Comparison of ENCODE assay signal across 16 mouse cellular contexts in the genomic region with DNA sequence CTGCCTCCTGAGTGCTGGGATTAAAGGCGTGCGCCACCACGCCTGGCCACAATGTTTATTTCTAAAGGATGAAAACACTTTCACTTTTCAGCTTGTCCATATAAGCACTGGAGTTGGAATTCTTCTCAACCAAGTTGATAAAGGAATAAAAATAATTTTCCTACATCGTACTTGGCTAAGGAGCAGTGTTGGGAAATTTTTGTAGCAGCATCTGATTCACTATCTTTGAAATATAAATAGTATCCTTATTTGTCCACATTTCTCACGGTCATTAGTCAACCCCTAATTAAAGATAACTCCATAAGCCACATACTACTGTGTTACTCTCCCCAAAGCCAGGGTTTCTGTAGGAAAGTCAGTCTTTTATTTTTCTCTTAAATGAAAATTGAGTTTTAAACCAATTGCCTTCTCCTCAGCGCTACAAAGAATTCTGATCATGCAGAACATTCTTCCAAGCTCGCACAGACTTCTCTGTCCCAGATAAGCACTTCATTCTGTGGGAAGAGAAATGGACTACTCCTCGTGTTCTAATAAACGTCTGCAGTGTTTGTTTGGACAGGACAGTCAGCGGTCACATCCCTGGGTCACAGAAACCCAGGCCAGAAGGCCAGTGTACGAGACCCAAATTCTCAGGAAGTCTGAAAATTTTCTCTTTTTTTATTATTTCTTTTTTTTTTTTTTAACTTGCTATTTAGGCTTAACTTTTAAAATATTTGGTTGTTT. TPM values are rescaled to one million over a fixed set of nuclear protein-coding genes. Genes with fewer than 3 reads are reported as not detected.
A peak's percentile ranks its signal among the peaks of the same experiment; 100 is the strongest.
DNase-seq lines count a peak whose midpoint lies in the region; ATAC-seq and TF ChIP-seq lines count a peak whose summit lies in the region.
"Had no signal": no experiment of that assay in that cellular context is flagged by ENCODE, and none has a peak within 500 bp of the region (broad histone marks: within the 10 kb centered on the region; RNA-seq: fewer than 3 reads in every experiment).

No protein-coding gene starts in this region.

- WGBS in heart, embryonic 10.5 days = 58% methylated on average over 11 of the region's 11 CpGs
- WGBS in liver, adult 2 months = 59% methylated on average over 11 of the region's 11 CpGs
- WGBS in heart, embryonic 15.5 days = 37% methylated on average over 11 of the region's 11 CpGs
- 62% methylated on average over 11 of the region's 11 CpGs for WGBS in stomach, embryonic 14.5 days

- intact Hi-C loops in heart, postnatal 25 days (cut with DNase I) = no loop called here

- peaks cover 32% of the 10 kb centered on the region for H3K4me1 ChIP-seq in heart, embryonic 10.5 days
- H3K4me1 ChIP-seq in liver, adult 2 months (ENCODE audit: control insufficient read depth, insufficient read depth, low read length) = peaks cover 2% of the 10 kb centered on the region; the same call in 1 of the 2 replicates
- H3K4me1 ChIP-seq in heart, embryonic 15.5 days (replicated peaks) = peaks cover 43% of the 10 kb centered on the region
- peaks cover 23% of the 10 kb centered on the region for H3K4me1 ChIP-seq in stomach, embryonic 14.5 days (ENCODE audit: control insufficient read depth, insufficient read depth, low read length)

- H3K4me2 ChIP-seq in heart, embryonic 15.5 days = peak overlapping the region; percentile 1
- no peak overlapping the region for H3K4me2 ChIP-seq in stomach, embryonic 14.5 days (replicated peaks; ENCODE audit: low read depth, low read length)
- H3K4me2 ChIP-seq: embryonic facial prominence, embryonic 12.5 days; hindbrain, embryonic 14.5 days; limb, embryonic 12.5 days had no signal

- peaks cover 16% of the 10 kb centered on the region for H3K79me2 ChIP-seq in liver, adult 2 months (ENCODE audit: control insufficient read depth, insufficient read depth, low read length)

- no peak overlapping the region for H3K4me3 ChIP-seq in heart, embryonic 10.5 days
- no peak overlapping the region for H3K4me3 ChIP-seq in liver, adult 2 months (ENCODE audit: insufficient read depth, low read depth, low read length)
- no peak overlapping the region for H3K4me3 ChIP-seq in heart, embryonic 15.5 days
- H3K4me3 ChIP-seq in stomach, embryonic 14.5 days (ENCODE audit: low read depth, low read length) = no peak overlapping the region
- H3K4me3 ChIP-seq: embryonic facial prominence, embryonic 12.5 days; limb, embryonic 12.5 days had no signal

- H3K9me3 ChIP-seq in heart, embryonic 10.5 days = no peaks in the 10 kb centered on the region
- H3K9me3 ChIP-seq in heart, embryonic 15.5 days (replicated peaks) = no peaks in the 10 kb centered on the region
- no peaks in the 10 kb centered on the region for H3K9me3 ChIP-seq in stomach, embryonic 14.5 days (ENCODE audit: control insufficient read depth, low read depth, low read length)
- H3K9me3 ChIP-seq: embryonic facial prominence, embryonic 12.5 days; limb, embryonic 12.5 days had no signal

- no peak for TF ChIP-seq CTCF in liver, adult 2 months (IDR thresholded peaks at IDR 0.05; ENCODE audit: low read depth, low read length)

- DNase-seq in heart, embryonic 10.5 days (ENCODE audit: low spot score) = no peak
- no peak for DNase-seq in heart, postnatal 25 days (ENCODE audit: low spot score)
- peak; percentile 52 for DNase-seq in liver, adult 2 months (ENCODE audit: extremely low read depth, low read depth, low spot score)
- no peak for DNase-seq in liver
- no peak for DNase-seq in embryo, embryonic 10 days (ENCODE audit: low spot score)
- DNase-seq: cerebellum, postnatal 36 days; gastrocnemius, postnatal 36 days; midbrain, embryonic 14.5 days had no signal

- H3K27ac ChIP-seq in heart, embryonic 10.5 days = peak overlapping the region; percentile 56; the same call in 1 of the 2 replicates
- no peak overlapping the region for H3K27ac ChIP-seq in liver, adult 2 months (replicated peaks; ENCODE audit: insufficient read depth, low read depth, low read length)
- H3K27ac ChIP-seq in heart, embryonic 15.5 days = peak overlapping the region; percentile 87
- peak overlapping the region; percentile 35; the same call in 1 of the 2 replicates for H3K27ac ChIP-seq in stomach, embryonic 14.5 days (ENCODE audit: low read length)
- H3K27ac ChIP-seq: embryonic facial prominence, embryonic 12.5 days; hindbrain, embryonic 14.5 days; limb, embryonic 12.5 days; macrophage had no signal

- H3K27me3 ChIP-seq in heart, embryonic 10.5 days (ENCODE audit: insufficient read depth, poor library complexity, severe bottlenecking) = no peaks in the 10 kb centered on the region
- no peaks in the 10 kb centered on the region for H3K27me3 ChIP-seq in liver, adult 2 months (ENCODE audit: control insufficient read depth, insufficient read depth, low read length)
- H3K27me3 ChIP-seq in heart, embryonic 15.5 days = no peaks in the 10 kb centered on the region
- no peaks in the 10 kb centered on the region for H3K27me3 ChIP-seq in stomach, embryonic 14.5 days (ENCODE audit: control insufficient read depth, insufficient read depth, low read length)
- H3K27me3 ChIP-seq: embryonic facial prominence, embryonic 12.5 days; limb, embryonic 12.5 days had no signal

- no peak overlapping the region for H3K9ac ChIP-seq in liver, adult 2 months (ENCODE audit: low read depth, low read length)
- H3K9ac ChIP-seq in heart, embryonic 15.5 days = no peak overlapping the region
- H3K9ac ChIP-seq in stomach, embryonic 14.5 days (replicated peaks; ENCODE audit: low read depth, low read length) = no peak overlapping the region
- H3K9ac ChIP-seq: embryonic facial prominence, embryonic 12.5 days; hindbrain, embryonic 14.5 days; limb, embryonic 12.5 days had no signal

- ATAC-seq in heart, embryonic 15.5 days (replicated peaks; ENCODE audit: insufficient number of reproducible peaks, insufficient read depth, low FRiP score, low read depth) = no peak
- ATAC-seq in stomach, embryonic 14.5 days (ENCODE audit: insufficient number of reproducible peaks, insufficient read depth, low FRiP score, low read depth) = no peak
- no peak for ATAC-seq in megakaryocyte progenitor cell, adult 5-6 weeks (replicated peaks; ENCODE audit: poor library complexity)
- ATAC-seq: intestine, embryonic 16.5 days had no signal

- no peak for TF ChIP-seq POLR2A in liver, adult 2 months (IDR thresholded peaks at IDR 0.05; ENCODE audit: extremely low read depth, insufficient read depth, low read length)

- H3K36me3 ChIP-seq in heart, embryonic 10.5 days = peaks cover 3% of the 10 kb centered on the region
- H3K36me3 ChIP-seq in liver, adult 2 months (ENCODE audit: control insufficient read depth, insufficient read depth, low read length) = no peaks in the 10 kb centered on the region
- no peaks in the 10 kb centered on the region for H3K36me3 ChIP-seq in heart, embryonic 15.5 days
- no peaks in the 10 kb centered on the region for H3K36me3 ChIP-seq in stomach, embryonic 14.5 days (ENCODE audit: control insufficient read depth, insufficient read depth, low read length)
- H3K36me3 ChIP-seq: embryonic facial prominence, embryonic 12.5 days had no signal

RNA-seq across cellular contexts. Expression of gene Pkig, which starts 12.8 kb away (rescaled TPM):
- polyA plus RNA-seq in heart, embryonic 10.5 days (2016; fragmentation: Nextera tagmentation; extraction: Ambion mirVana) = 226 and 259 TPM in 2 replicates
- total RNA-seq in heart, postnatal 25 days (2021) = 100 to 1,000 TPM; 211 to 235 TPM
- total RNA-seq in liver, adult 2 months (2014; rRNA removed) = 13.2 and 17.2 TPM in 2 replicates
- polyA plus RNA-seq in liver, adult 2 months (2012; rRNA removed) = 35.0 and 35.2 TPM in 2 replicates
- polyA plus RNA-seq in heart, embryonic 15.5 days (2015; fragmentation: Nextera tagmentation; extraction: Ambion mirVana) = 289 and 356 TPM in 2 replicates
- 105 and 110 TPM in 2 replicates for polyA plus RNA-seq in stomach, embryonic 14.5 days (2014; fragmentation: Nextera tagmentation; extraction: Ambion mirVana)
- 50.8 and 54.4 TPM in 2 replicates for total RNA-seq in megakaryocyte progenitor cell, adult 5-6 weeks (2015)
- 52.9 and 56.3 TPM in 2 replicates for total RNA-seq in megakaryocyte progenitor cell, adult 5-6 weeks (2017)

RNA-seq across cellular contexts. Expression of gene Serinc3, which starts 26.1 kb away (rescaled TPM):
- 51.1 and 55.2 TPM in 2 replicates for polyA plus RNA-seq in heart, embryonic 10.5 days (2016; fragmentation: Nextera tagmentation; extraction: Ambion mirVana)
- 100 to 1,000 TPM; 291 to 357 TPM for total RNA-seq in heart, postnatal 25 days (2021)
- 123 TPM in 2 replicates for total RNA-seq in liver, adult 2 months (2014; rRNA removed)
- 122 and 124 TPM in 2 replicates for polyA plus RNA-seq in liver, adult 2 months (2012; rRNA removed)
- 54.8 and 57.1 TPM in 2 replicates for polyA plus RNA-seq in heart, embryonic 15.5 days (2015; fragmentation: Nextera tagmentation; extraction: Ambion mirVana)
- polyA plus RNA-seq in stomach, embryonic 14.5 days (2014; fragmentation: Nextera tagmentation; extraction: Ambion mirVana) = 46.2 and 52.7 TPM in 2 replicates
- total RNA-seq in megakaryocyte progenitor cell, adult 5-6 weeks (2015) = 641 and 693 TPM in 2 replicates
- 470 and 502 TPM in 2 replicates for total RNA-seq in megakaryocyte progenitor cell, adult 5-6 weeks (2017)
